Mouse (Mus musculus): Measurements from ENCODE around the gene Ankrd33b. TPM values are rescaled to one million over a fixed set of nuclear protein-coding genes. Genes with fewer than 3 reads are reported as not detected.
A peak's percentile ranks its signal among the peaks of the same experiment; 100 is the strongest.

The Ankrd33b gene
- polyA plus RNA-seq, 1 experiment from 2014 or later, result 3.0 TPM

GRCm38 (mm10) chr15:31304302-31304701 lies 63.2 kb downstream of the Ankrd33b start:
- WGBS, result 67% methylated on average over 3 of the region's 3 CpGs
- H3K9ac ChIP-seq, result no peak overlapping the region
- no peak for TF ChIP-seq CTCF (IDR thresholded peaks at IDR 0.05; ENCODE audit: low read depth)
- H3K27me3 ChIP-seq (ENCODE audit: insufficient read depth, low read length), result no peaks in the 10 kb centered on the region
- DNase-seq (no peak), ATAC-seq (ENCODE audit: insufficient read depth) (no peak)
- no peak overlapping the region for H3K4me2 ChIP-seq
- no peak overlapping the region for H3K27ac ChIP-seq (ENCODE audit: low read depth)
- H3K4me1 ChIP-seq (ENCODE audit: insufficient read depth), result no peaks in the 10 kb centered on the region
- H3K36me3 ChIP-seq (ENCODE audit: insufficient read depth), result no peaks in the 10 kb centered on the region
- H3K9me3 ChIP-seq (ENCODE audit: low read depth, low read length), result no peaks in the 10 kb centered on the region
- H3K4me3 ChIP-seq (ENCODE audit: low read depth, low read length), result no peak overlapping the region

DNA sequence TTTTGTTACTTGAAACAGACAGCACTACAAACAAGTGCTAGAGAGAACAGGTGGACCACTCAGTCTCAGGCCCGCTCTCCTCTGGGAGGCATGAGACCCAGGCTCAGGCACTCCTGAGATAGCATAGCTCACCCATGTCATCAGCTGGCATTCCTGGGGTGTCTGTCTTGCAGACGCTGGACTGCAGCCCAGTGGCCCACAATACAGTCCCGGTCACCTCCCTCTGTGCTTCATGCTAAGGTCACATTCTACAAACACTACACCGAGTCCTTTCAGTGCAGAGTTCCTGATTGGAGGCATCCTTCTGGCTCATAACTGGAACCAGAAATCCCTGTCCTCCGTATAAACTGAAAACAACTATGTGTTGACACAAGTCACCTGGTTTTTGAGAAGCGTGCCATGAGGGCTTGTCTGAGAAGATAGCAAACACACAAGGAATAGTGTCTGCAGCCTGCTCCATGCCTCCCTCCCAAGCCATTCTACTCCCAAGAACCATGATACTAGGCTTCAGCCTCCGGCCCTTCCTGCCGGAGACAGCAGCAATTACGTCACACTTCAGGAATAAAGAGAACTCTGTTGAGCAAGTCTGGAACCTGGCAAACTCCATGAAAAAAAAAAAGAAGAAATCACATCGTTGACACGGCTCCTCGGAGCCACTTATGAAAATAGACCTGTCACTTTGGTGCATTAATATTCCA lies 65.1 kb downstream of the Ankrd33b start:
- Histone ChIP-seq H3K27ac (ENCODE audit: low read depth) (peak overlapping the region; percentile 9; the same call in 1 of the 2 replicates), H3K27me3 (ENCODE audit: insufficient read depth, low read length) (peaks cover 13% of the 10 kb centered on the region), H3K9me3 (ENCODE audit: low read depth, low read length) (no peaks in the 10 kb centered on the region), H3K4me1 (ENCODE audit: insufficient read depth) (no peaks in the 10 kb centered on the region), H3K36me3 (ENCODE audit: insufficient read depth) (no peaks in the 10 kb centered on the region), H3K9ac (no peak overlapping the region), H3K4me3 (ENCODE audit: low read depth, low read length) (no peak overlapping the region), H3K4me2 (no peak overlapping the region)
- no peak for TF ChIP-seq CTCF (IDR thresholded peaks at IDR 0.05; ENCODE audit: low read depth)
- 19% methylated on average over 12 of the region's 12 CpGs for WGBS
- DNase-seq (peak; percentile 51), ATAC-seq (ENCODE audit: insufficient read depth) (peak; percentile 67)

GRCm38 (mm10) chr15:31299258-31299917 lies 68.1 kb downstream of the Ankrd33b start:
- WGBS, result 58% methylated on average over 6 of the region's 6 CpGs
- no peak overlapping the region for H3K9ac ChIP-seq
- no peaks in the 10 kb centered on the region for H3K9me3 ChIP-seq (ENCODE audit: low read depth, low read length)
- H3K27me3 ChIP-seq (ENCODE audit: insufficient read depth, low read length), result peaks cover 28% of the 10 kb centered on the region
- no peak overlapping the region for H3K27ac ChIP-seq (ENCODE audit: low read depth)
- ATAC-seq (ENCODE audit: insufficient read depth) (no peak), DNase-seq (no peak)
- H3K4me3 ChIP-seq (ENCODE audit: low read depth, low read length), result no peak overlapping the region
- H3K36me3 ChIP-seq (ENCODE audit: insufficient read depth), result no peaks in the 10 kb centered on the region
- H3K4me1 ChIP-seq (ENCODE audit: insufficient read depth), result no peaks in the 10 kb centered on the region
- TF ChIP-seq CTCF (IDR thresholded peaks at IDR 0.05; ENCODE audit: low read depth), result no peak
- H3K4me2 ChIP-seq, result no peak overlapping the region

- 16% methylated on average over 13 of the region's 13 CpGs for WGBS
Measured at GRCm38 (mm10) chr15:31297777-31298137, 69.8 kb downstream of the Ankrd33b start.

DNA sequence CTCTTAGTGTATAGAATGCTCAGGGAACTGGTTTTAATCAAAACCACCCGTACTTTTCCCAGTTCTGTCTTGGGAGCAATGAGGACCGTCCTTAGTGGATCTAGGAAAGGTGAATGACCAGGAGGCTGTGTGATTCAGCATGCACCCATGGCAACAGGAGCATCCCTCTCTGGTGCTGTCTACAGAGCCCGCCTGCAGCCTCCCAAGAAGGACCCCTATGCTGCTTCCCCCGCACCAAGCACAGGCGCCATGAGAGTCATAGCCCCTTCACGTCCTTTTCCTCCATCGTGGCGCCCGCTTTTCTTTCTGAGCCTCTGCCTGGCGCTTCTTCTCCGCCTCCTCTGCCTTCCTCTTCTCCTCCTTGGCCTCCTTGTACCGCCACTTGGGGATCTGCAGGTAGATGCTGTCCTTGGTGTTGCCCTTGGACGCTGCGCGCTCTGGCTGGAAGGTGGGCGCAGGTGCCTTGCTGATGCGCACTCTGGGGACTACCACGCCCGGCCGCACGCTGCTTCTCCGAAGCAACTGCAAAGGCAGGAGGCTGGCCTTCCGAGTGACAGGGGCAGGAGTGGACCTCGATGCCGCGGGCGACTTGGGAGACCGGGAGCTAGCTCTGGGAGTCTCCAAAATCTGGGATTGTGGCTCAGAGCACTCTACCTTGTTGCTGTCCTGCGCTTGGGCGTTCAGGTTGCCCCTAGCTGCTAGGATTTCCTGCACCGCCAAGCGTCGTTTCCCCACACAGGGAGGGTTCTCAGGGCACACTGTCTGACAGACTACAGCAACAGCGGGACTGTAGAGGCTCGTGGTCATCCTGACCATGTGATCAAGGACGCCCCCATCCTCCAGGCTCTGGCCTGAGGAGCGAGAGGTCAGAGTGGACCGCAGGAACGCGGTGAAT lies 70.4 kb downstream of the Ankrd33b start:
- H3K4me1 ChIP-seq (ENCODE audit: insufficient read depth), result no peaks in the 10 kb centered on the region
- no peak for DNase-seq
- no peak for TF ChIP-seq CTCF (IDR thresholded peaks at IDR 0.05; ENCODE audit: low read depth)
- peak; percentile 29; the same call in 1 of the 2 replicates for ATAC-seq (ENCODE audit: insufficient read depth)
- no peaks in the 10 kb centered on the region for H3K9me3 ChIP-seq (ENCODE audit: low read depth, low read length)
- no peak overlapping the region for H3K9ac ChIP-seq
- H3K36me3 ChIP-seq (ENCODE audit: insufficient read depth), result no peaks in the 10 kb centered on the region
- H3K27me3 ChIP-seq (ENCODE audit: insufficient read depth, low read length), result peaks cover 28% of the 10 kb centered on the region
- 13% methylated on average over 40 of the region's 40 CpGs for WGBS
- no peak overlapping the region for H3K27ac ChIP-seq (ENCODE audit: low read depth)
- H3K4me2 ChIP-seq, result peak overlapping the region; percentile 43
- H3K4me3 ChIP-seq (ENCODE audit: low read depth, low read length), result peak overlapping the region; percentile 16; the same call in 1 of the 2 replicates

More at GRCm38 (mm10) chr15:31297777-31298137, 69.8 kb downstream of the Ankrd33b start:
- Histone ChIP-seq H3K9me3 (ENCODE audit: low read depth, low read length) (no peaks in the 10 kb centered on the region), H3K4me3 (ENCODE audit: low read depth, low read length) (peak overlapping the region; percentile 16; the same call in 1 of the 2 replicates), H3K4me1 (ENCODE audit: insufficient read depth) (no peaks in the 10 kb centered on the region), H3K27me3 (ENCODE audit: insufficient read depth, low read length) (peaks cover 28% of the 10 kb centered on the region), H3K36me3 (ENCODE audit: insufficient read depth) (no peaks in the 10 kb centered on the region), H3K27ac (ENCODE audit: low read depth) (no peak overlapping the region), H3K9ac (no peak overlapping the region), H3K4me2 (peak overlapping the region; percentile 43)
- ATAC-seq (ENCODE audit: insufficient read depth), result peak; percentile 14; the same call in 1 of the 2 replicates
- no peak for TF ChIP-seq CTCF (IDR thresholded peaks at IDR 0.05; ENCODE audit: low read depth)
- DNase-seq, result peak; percentile 30

- Histone ChIP-seq H3K36me3 (ENCODE audit: insufficient read depth) (no peaks in the 10 kb centered on the region), H3K27me3 (ENCODE audit: insufficient read depth, low read length) (peaks cover 28% of the 10 kb centered on the region), H3K27ac (ENCODE audit: low read depth) (no peak overlapping the region), H3K4me1 (ENCODE audit: insufficient read depth) (no peaks in the 10 kb centered on the region), H3K4me2 (no peak overlapping the region), H3K4me3 (ENCODE audit: low read depth, low read length) (no peak overlapping the region), H3K9me3 (ENCODE audit: low read depth, low read length) (no peaks in the 10 kb centered on the region), H3K9ac (no peak overlapping the region)
- WGBS, result 13% methylated on average over 2 of the region's 2 CpGs
- no peak for ATAC-seq (ENCODE audit: insufficient read depth)
- no peak for DNase-seq
- TF ChIP-seq CTCF (IDR thresholded peaks at IDR 0.05; ENCODE audit: low read depth), result no peak
Measured at GRCm38 (mm10) chr15:31294311-31294710, 73.2 kb downstream of the Ankrd33b start.

All from lung, embryonic 14.5 days (tissue).